Comparison of ENCODE assay signal across 26 mouse cellular contexts in the genomic region with DNA sequence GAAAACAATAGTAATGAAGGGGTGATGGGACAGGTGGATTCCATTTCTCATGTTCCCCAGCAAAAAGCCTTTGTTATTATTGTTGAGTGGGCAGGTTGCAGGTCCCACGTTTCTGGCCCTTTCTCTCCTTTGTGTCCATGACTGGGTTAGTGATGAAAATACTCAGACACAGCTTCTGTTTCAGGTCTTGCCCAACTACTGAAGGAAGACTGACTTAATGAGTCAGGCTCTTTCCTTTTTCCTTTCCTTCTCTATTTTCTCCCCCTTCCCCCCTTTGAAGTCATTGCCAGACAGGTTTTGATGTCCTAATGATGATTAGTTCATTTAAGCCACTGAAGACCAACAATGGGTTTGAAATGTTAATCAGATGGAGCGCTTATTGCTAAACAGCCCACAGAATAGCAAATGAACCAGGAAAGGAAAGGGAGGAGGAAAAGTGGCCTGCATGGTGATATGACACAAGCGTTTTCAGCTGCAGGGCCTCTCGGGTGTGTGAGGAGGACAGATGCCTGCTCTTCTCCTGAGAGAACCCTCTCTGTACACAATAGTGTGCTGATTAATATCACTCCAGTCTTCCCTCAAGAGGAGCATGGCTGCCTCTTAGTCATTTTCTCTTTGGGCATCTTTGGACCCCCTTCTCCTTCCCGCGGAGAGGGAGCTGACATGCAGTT.
DNase-seq lines count a peak whose midpoint lies in the region; ATAC-seq lines count a peak whose summit lies in the region.
"Had no signal": no experiment of that assay in that cellular context is flagged by ENCODE, and none has a peak within 500 bp of the region (broad histone marks: within the 10 kb centered on the region; RNA-seq: fewer than 3 reads in every experiment).

No protein-coding gene starts in this region.

- H3K4me3 ChIP-seq in hindbrain, embryonic 13.5 days, result no peak overlapping the region
- H3K4me3 ChIP-seq in hindbrain, embryonic 10.5 days, result no peak overlapping the region
- no peak overlapping the region for H3K4me3 ChIP-seq in forebrain, embryonic 15.5 days
- H3K4me3 ChIP-seq in limb, embryonic 10.5 days, result no peak overlapping the region
- H3K4me3 ChIP-seq: gastrocnemius, adult 2 months; heart, adult 2 months; heart, embryonic 13.5 days; intestine, embryonic 15.5 days; liver, embryonic 12.5 days; myocyte had no signal

- WGBS in hindbrain, embryonic 13.5 days, result 63% methylated on average over 6 of the region's 6 CpGs
- 80% methylated on average over 6 of the region's 6 CpGs for WGBS in hindbrain, embryonic 10.5 days
- WGBS in forebrain, embryonic 15.5 days, result 24% methylated on average over 6 of the region's 6 CpGs
- 86% methylated on average over 6 of the region's 6 CpGs for WGBS in limb, embryonic 10.5 days

- no peak for ATAC-seq in hindbrain, embryonic 13.5 days (ENCODE audit: low FRiP score)
- peak; percentile 80 for ATAC-seq in forebrain, embryonic 15.5 days (replicated peaks)
- ATAC-seq: hindbrain, postnatal 0 days; intestine, embryonic 15.5 days; liver, embryonic 12.5 days; liver, postnatal 0 days had no signal

- no peak for DNase-seq in hindbrain, embryonic 10.5 days (ENCODE audit: low spot score)
- DNase-seq in retina, postnatal 1 day, result peak; percentile 55
- no peak for DNase-seq in retina, embryonic 14.5 days (ENCODE audit: low spot score)
- no peak for DNase-seq in limb, embryonic 10.5 days (ENCODE audit: low spot score)
- DNase-seq in T-cell, adult 2 months (ENCODE audit: low spot score), result no peak
- DNase-seq: adrenal gland, postnatal 25 days; cerebellum, adult 8-10 months; cerebellum, postnatal 25 days; gastrocnemius, adult 2 months; gastrocnemius, postnatal 36 days; heart, adult 2 months; heart, postnatal 10 days; kidney, adult 2 months; kidney, postnatal 36 days; liver, postnatal 0 days; lung, postnatal 36 days; right cerebral cortex, adult 18-20 months; spleen, adult 18-20 months; thymus, postnatal 25 days had no signal

- no peak overlapping the region for H3K9ac ChIP-seq in hindbrain, embryonic 13.5 days
- no peak overlapping the region for H3K9ac ChIP-seq in forebrain, embryonic 15.5 days (replicated peaks)
- H3K9ac ChIP-seq: heart, embryonic 13.5 days; intestine, embryonic 15.5 days; liver, embryonic 12.5 days; liver, postnatal 0 days had no signal

- no peaks in the 10 kb centered on the region for H3K36me3 ChIP-seq in hindbrain, embryonic 13.5 days
- no peaks in the 10 kb centered on the region for H3K36me3 ChIP-seq in hindbrain, embryonic 10.5 days
- no peaks in the 10 kb centered on the region for H3K36me3 ChIP-seq in forebrain, embryonic 15.5 days
- no peaks in the 10 kb centered on the region for H3K36me3 ChIP-seq in limb, embryonic 10.5 days
- H3K36me3 ChIP-seq: heart, embryonic 13.5 days; intestine, embryonic 15.5 days; liver, embryonic 12.5 days had no signal

- no peak overlapping the region for H3K4me2 ChIP-seq in hindbrain, embryonic 13.5 days
- H3K4me2 ChIP-seq in forebrain, embryonic 15.5 days (replicated peaks), result no peak overlapping the region
- H3K4me2 ChIP-seq: heart, embryonic 13.5 days; intestine, embryonic 15.5 days; liver, embryonic 12.5 days had no signal

- no peaks in the 10 kb centered on the region for H3K27me3 ChIP-seq in hindbrain, embryonic 13.5 days
- H3K27me3 ChIP-seq in hindbrain, embryonic 10.5 days (ENCODE audit: insufficient read depth, poor library complexity, severe bottlenecking), result no peaks in the 10 kb centered on the region
- H3K27me3 ChIP-seq in forebrain, embryonic 15.5 days, result no peaks in the 10 kb centered on the region
- H3K27me3 ChIP-seq in limb, embryonic 10.5 days (ENCODE audit: low read depth, poor library complexity, severe bottlenecking), result no peaks in the 10 kb centered on the region
- H3K27me3 ChIP-seq: heart, embryonic 13.5 days; intestine, embryonic 15.5 days; liver, embryonic 12.5 days had no signal

- peaks cover 8% of the 10 kb centered on the region for H3K4me1 ChIP-seq in hindbrain, embryonic 13.5 days (replicated peaks)
- no peaks in the 10 kb centered on the region for H3K4me1 ChIP-seq in hindbrain, embryonic 10.5 days (replicated peaks)
- H3K4me1 ChIP-seq in forebrain, embryonic 15.5 days, result peaks cover 3% of the 10 kb centered on the region; the same call in 1 of the 2 replicates
- no peaks in the 10 kb centered on the region for H3K4me1 ChIP-seq in limb, embryonic 10.5 days
- H3K4me1 ChIP-seq: heart, embryonic 13.5 days; intestine, embryonic 15.5 days; liver, embryonic 12.5 days had no signal

- H3K27ac ChIP-seq in hindbrain, embryonic 13.5 days, result peak overlapping the region; percentile 30
- no peak overlapping the region for H3K27ac ChIP-seq in hindbrain, embryonic 10.5 days
- H3K27ac ChIP-seq in forebrain, embryonic 15.5 days (replicated peaks), result no peak overlapping the region
- no peak overlapping the region for H3K27ac ChIP-seq in limb, embryonic 10.5 days
- H3K27ac ChIP-seq: gastrocnemius, adult 2 months; heart, adult 2 months; heart, embryonic 13.5 days; hindbrain, postnatal 0 days; intestine, embryonic 15.5 days; liver, embryonic 12.5 days had no signal

- H3K9me3 ChIP-seq in hindbrain, embryonic 13.5 days, result no peaks in the 10 kb centered on the region
- no peaks in the 10 kb centered on the region for H3K9me3 ChIP-seq in hindbrain, embryonic 10.5 days
- no peaks in the 10 kb centered on the region for H3K9me3 ChIP-seq in forebrain, embryonic 15.5 days
- H3K9me3 ChIP-seq in limb, embryonic 10.5 days (replicated peaks), result no peaks in the 10 kb centered on the region
- H3K9me3 ChIP-seq: heart, embryonic 13.5 days; intestine, embryonic 15.5 days; liver, embryonic 12.5 days had no signal
